Mouse (Mus musculus) forebrain, embryonic 14.5 days (tissue): ENCODE results near the gene Chn2. TPM values are rescaled to one million over a fixed set of nuclear protein-coding genes. Genes with fewer than 3 reads are reported as not detected.

Experiments
- ATAC-seq: fragments of 200-750 bp; cut with Nextera tagmentation; 2 replicates; pipeline ENCODE4 v1.8.0; 2017; ENCODE audit warnings: mild to moderate bottlenecking, moderate library complexity
- DNase-seq: peaks from one replicate; pipeline ENCODE4 v3.0.0-alpha.2; 2015; ENCODE audit warnings: low spot score
- H3K27ac ChIP-seq: fragments of 300-500 bp; sonication (generic); 2 replicates; pipeline ENCODE4 v1.5.1; 2014; ENCODE audit warnings: low read depth, mild to moderate bottlenecking, control low read depth, low read length, moderate library complexity
- H3K27me3 ChIP-seq: fragments of 300-500 bp; sonication (generic); replicated peaks from 2 replicates; pipeline ENCODE4 v1.6.1; 2014; ENCODE audit warnings: low read length, control low read depth, mixed read lengths; ENCODE audit not compliant: control insufficient read depth, insufficient read depth
- H3K36me3 ChIP-seq: fragments of 300-500 bp; sonication (generic); 2 replicates; pipeline ENCODE4 v1.6.1; 2014; ENCODE audit warnings: low read length, control low read depth; ENCODE audit not compliant: control insufficient read depth, insufficient read depth
- H3K4me1 ChIP-seq: fragments of 300-500 bp; sonication (generic); 2 replicates; pipeline ENCODE4 v1.6.1; 2014; ENCODE audit warnings: antibody characterized with exemption, low read length, control low read depth; ENCODE audit not compliant: control insufficient read depth, insufficient read depth
- H3K4me2 ChIP-seq: fragments of 300-500 bp; sonication (generic); 2 replicates; pipeline ENCODE4 v1.6.1; 2014; ENCODE audit warnings: mild to moderate bottlenecking, control low read depth, low read length
- H3K4me3 ChIP-seq: fragments of 300-500 bp; sonication (generic); 2 replicates; pipeline ENCODE4 v1.5.1; 2014; ENCODE audit warnings: low read depth, low read length, control low read depth
- H3K9ac ChIP-seq: fragments of 300-500 bp; sonication (generic); 2 replicates; pipeline ENCODE4 v1.6.1; 2014; ENCODE audit warnings: mild to moderate bottlenecking, low read length, control low read depth, moderate library complexity
- H3K9me3 ChIP-seq: fragments of 300-500 bp; sonication (generic); replicated peaks from 2 replicates; pipeline ENCODE4 v1.6.1; 2016; ENCODE audit warnings: low read length, control low read depth, mixed read lengths; ENCODE audit not compliant: control insufficient read depth
- WGBS: fragments of 180-500 bp; shearing (Covaris S2); extraction: QIAGEN DNeasy Blood & Tissue Kit; methylation state at CpG from one replicate; pipeline ENCODE4 v1.1.7; 2014; 5-methylcytosine and 5-hydroxymethylcytosine counted together
- polyA plus RNA-seq: library from polyadenylated mRNA; unstranded; fragments of >200 nt; fragmentation: Nextera tagmentation; extraction: Ambion mirVana; gene quantifications from 2 replicates; pipeline ENCODE4 v1.2.1, GENCODE M21; 2014

The Chn2 gene
- polyA plus RNA-seq, 1 experiment from 2014 or later: 45.9 TPM

GRCm38 (mm10) chr6:54289774-54290500, 250.6 kb downstream of the Chn2 start:
- Histone ChIP-seq H3K27me3 (no peaks in the 10 kb centered on the region), H3K9me3 (no peaks in the 10 kb centered on the region), H3K4me3 (no peak overlapping the region), H3K27ac (no peak overlapping the region), H3K4me1 (no peaks in the 10 kb centered on the region), H3K9ac (no peak overlapping the region), H3K4me2 (no peak overlapping the region), H3K36me3 (0 out of 2 replicates have a peak, but pooled peaks cover 6% of the 10 kb centered on the region)
- no peak for ATAC-seq
- no peak for DNase-seq
- 83% methylated on average over 10 of the region's 10 CpGs for WGBS

- Histone ChIP-seq H3K27me3 (no peaks in the 10 kb centered on the region), H3K4me2 (no peak overlapping the region), H3K4me1 (no peaks in the 10 kb centered on the region), H3K4me3 (no peak overlapping the region), H3K36me3 (peaks cover 10% of the 10 kb centered on the region; the same call in 1 of the 2 replicates), H3K9me3 (no peaks in the 10 kb centered on the region), H3K9ac (no peak overlapping the region), H3K27ac (no peak overlapping the region)
- 79% methylated on average over 2 of the region's 2 CpGs for WGBS
- no peak for DNase-seq
- ATAC-seq: no peak
Measured at GRCm38 (mm10) chr6:54297231-54297630, 257.9 kb downstream of the Chn2 start.

- 91% methylated on average over 2 of the region's 2 CpGs for WGBS
- Histone ChIP-seq H3K4me3 (no peak overlapping the region), H3K4me2 (no peak overlapping the region), H3K9me3 (no peaks in the 10 kb centered on the region), H3K4me1 (no peaks in the 10 kb centered on the region), H3K9ac (no peak overlapping the region), H3K36me3 (peaks cover 6% of the 10 kb centered on the region; the same call in 1 of the 2 replicates), H3K27ac (no peak overlapping the region), H3K27me3 (no peaks in the 10 kb centered on the region)
- DNase-seq (peak; percentile 26), ATAC-seq (no peak)
Measured at GRCm38 (mm10) chr6:54299417-54299816, 260.1 kb downstream of the Chn2 start.

- ATAC-seq: no peak
- no peaks in the 10 kb centered on the region for H3K36me3 ChIP-seq
- WGBS: 90% methylated on average over 1 of the region's 1 CpGs
- no peak overlapping the region for H3K4me2 ChIP-seq
- H3K9ac ChIP-seq: no peak overlapping the region
- H3K4me3 ChIP-seq: no peak overlapping the region
- no peaks in the 10 kb centered on the region for H3K9me3 ChIP-seq
- no peak for DNase-seq
- H3K27me3 ChIP-seq: no peaks in the 10 kb centered on the region
- H3K4me1 ChIP-seq: no peaks in the 10 kb centered on the region
- H3K27ac ChIP-seq: no peak overlapping the region
Measured at GRCm38 (mm10) chr6:54305777-54306176, 266.4 kb downstream of the Chn2 start.

GRCm38 (mm10) chr6:54313071-54313470, 273.7 kb downstream of the Chn2 start:
- Histone ChIP-seq H3K4me3 (no peak overlapping the region), H3K9me3 (no peaks in the 10 kb centered on the region), H3K9ac (no peak overlapping the region), H3K4me2 (no peak overlapping the region), H3K27ac (no peak overlapping the region), H3K4me1 (no peaks in the 10 kb centered on the region), H3K36me3 (no peaks in the 10 kb centered on the region), H3K27me3 (no peaks in the 10 kb centered on the region)
- WGBS: 89% methylated on average over 2 of the region's 2 CpGs
- DNase-seq (no peak), ATAC-seq (no peak)

GRCm38 (mm10) chr6:54318618-54319017, 279.3 kb downstream of the Chn2 start:
- Histone ChIP-seq H3K4me2 (no peak overlapping the region), H3K4me1 (no peaks in the 10 kb centered on the region), H3K36me3 (no peaks in the 10 kb centered on the region), H3K9ac (no peak overlapping the region), H3K9me3 (no peaks in the 10 kb centered on the region), H3K4me3 (no peak overlapping the region), H3K27me3 (no peaks in the 10 kb centered on the region), H3K27ac (no peak overlapping the region)
- ATAC-seq (no peak), DNase-seq (no peak)
- 92% methylated on average over 9 of the region's 9 CpGs for WGBS

GRCm38 (mm10) chr6:54319198-54319597, 279.8 kb downstream of the Chn2 start:
- 75% methylated on average over 3 of the region's 3 CpGs for WGBS
- Histone ChIP-seq H3K9ac (no peak overlapping the region), H3K27ac (no peak overlapping the region), H3K4me3 (no peak overlapping the region), H3K36me3 (no peaks in the 10 kb centered on the region), H3K4me2 (no peak overlapping the region), H3K9me3 (no peaks in the 10 kb centered on the region), H3K27me3 (no peaks in the 10 kb centered on the region), H3K4me1 (no peaks in the 10 kb centered on the region)
- DNase-seq (no peak), ATAC-seq (no peak)

- Histone ChIP-seq H3K4me3 (no peak overlapping the region), H3K9me3 (no peaks in the 10 kb centered on the region), H3K9ac (no peak overlapping the region), H3K27ac (no peak overlapping the region), H3K27me3 (no peaks in the 10 kb centered on the region), H3K36me3 (no peaks in the 10 kb centered on the region), H3K4me2 (no peak overlapping the region), H3K4me1 (no peaks in the 10 kb centered on the region)
- DNase-seq (no peak), ATAC-seq (no peak)
- WGBS: 87% methylated on average over 1 of the region's 1 CpGs
Measured at GRCm38 (mm10) chr6:54320236-54320635, 280.9 kb downstream of the Chn2 start.

- DNase-seq (no peak), ATAC-seq (no peak)
- Histone ChIP-seq H3K9ac (peak within 1 kb of the TSS; percentile 60), H3K4me1 (peaks cover 17% of the 10 kb centered on the region), H3K27me3 (peaks cover 23% of the 10 kb centered on the region; the same call in 1 of the 2 replicates), H3K4me3 (peak within 1 kb of the TSS; percentile 46), H3K27ac (no peak within 1 kb of the TSS), H3K9me3 (no peaks in the 10 kb centered on the region), H3K36me3 (no peaks in the 10 kb centered on the region), H3K4me2 (peak within 1 kb of the TSS; percentile 91)
- 78% methylated on average over 3 of the region's 3 CpGs for WGBS
Measured at GRCm38 (mm10) chr6:54325246-54325885, 286.0 kb downstream of the Chn2 start, which contains the start of gene Prr15. Prr15 (plus strand) TSS chr6:54325835.
